ENCODE assay signal across 8 mouse cellular contexts in genomic region chr13:21233732-21234705, GRCm38 (mm10). TPM values are rescaled to one million over a fixed set of nuclear protein-coding genes. Genes with fewer than 3 reads are reported as not detected.
DNase-seq lines count a peak whose midpoint lies in the region; ATAC-seq and TF ChIP-seq lines count a peak whose summit lies in the region.

No protein-coding gene starts in this region.

- ATAC-seq in embryonic facial prominence, embryonic 12.5 days (ENCODE audit: insufficient number of reproducible peaks, insufficient read depth, low FRiP score, low TSS enrichment) = peak; percentile 81
- ATAC-seq in limb, embryonic 11.5 days (ENCODE audit: insufficient number of reproducible peaks, low FRiP score, low TSS enrichment, low read depth) = peak; percentile 90
- ATAC-seq in midbrain, embryonic 13.5 days = peak; percentile 92

- TF ChIP-seq CTCF in small intestine, adult 2 months (IDR thresholded peaks at IDR 0.05; ENCODE audit: extremely low read depth, insufficient read length, insufficient replicate concordance, low read depth, low read length) = peak; percentile 86; the same call in 1 of the 2 replicates

- peak overlapping the region; percentile 49 for H3K4me3 ChIP-seq in embryonic facial prominence, embryonic 12.5 days
- H3K4me3 ChIP-seq in limb, embryonic 11.5 days (ENCODE audit: low read depth, low read length) = peak overlapping the region; percentile 30
- peak overlapping the region; percentile 49 for H3K4me3 ChIP-seq in midbrain, embryonic 13.5 days (replicated peaks)
- H3K4me3 ChIP-seq in small intestine, adult 2 months (ENCODE audit: low read depth, low read length) = peak overlapping the region; percentile 66

- H3K4me2 ChIP-seq in embryonic facial prominence, embryonic 12.5 days (replicated peaks) = peak overlapping the region; percentile 65
- H3K4me2 ChIP-seq in limb, embryonic 11.5 days (ENCODE audit: low read depth, severe bottlenecking) = peak overlapping the region; percentile 52
- peak overlapping the region; percentile 60 for H3K4me2 ChIP-seq in midbrain, embryonic 13.5 days (replicated peaks)

- H3K9ac ChIP-seq in embryonic facial prominence, embryonic 12.5 days = peak overlapping the region; percentile 57
- peak overlapping the region; percentile 47; the same call in 1 of the 2 replicates for H3K9ac ChIP-seq in limb, embryonic 11.5 days (ENCODE audit: low read length)
- peak overlapping the region; percentile 33 for H3K9ac ChIP-seq in midbrain, embryonic 13.5 days (replicated peaks)

- peaks cover 11% of the 10 kb centered on the region for H3K4me1 ChIP-seq in embryonic facial prominence, embryonic 12.5 days
- no peaks in the 10 kb centered on the region for H3K4me1 ChIP-seq in limb, embryonic 11.5 days (ENCODE audit: control insufficient read depth, insufficient read depth, low read length)
- 0 out of 2 replicates have a peak, but pooled peaks cover 7% of the 10 kb centered on the region for H3K4me1 ChIP-seq in midbrain, embryonic 13.5 days (replicated peaks)
- H3K4me1 ChIP-seq in small intestine, adult 2 months (ENCODE audit: control insufficient read depth, insufficient read depth, insufficient read length, low read length) = peaks cover 10% of the 10 kb centered on the region; the same call in 1 of the 2 replicates

- H3K9me3 ChIP-seq in embryonic facial prominence, embryonic 12.5 days = no peaks in the 10 kb centered on the region
- H3K9me3 ChIP-seq in limb, embryonic 11.5 days (ENCODE audit: control insufficient read depth, low read length) = no peaks in the 10 kb centered on the region; the same call in 1 of the 2 replicates
- no peaks in the 10 kb centered on the region for H3K9me3 ChIP-seq in midbrain, embryonic 13.5 days

- TF ChIP-seq POLR2A in small intestine, adult 2 months (IDR thresholded peaks at IDR 0.05; ENCODE audit: low read depth, low read length) = no peak

- peak; percentile 87 for DNase-seq in 3134 (ENCODE audit: extremely low read depth, insufficient read length, low spot score)
- peak; percentile 76 for DNase-seq in adrenal gland, postnatal 25 days
- DNase-seq in heart, adult 18-20 months = peak; percentile 84 to 86
- DNase-seq in kidney, adult 18-20 months = peak; percentile 85
- peak; percentile 90 for DNase-seq in limb, embryonic 11.5 days (ENCODE audit: low spot score)

- H3K27me3 ChIP-seq in embryonic facial prominence, embryonic 12.5 days = no peaks in the 10 kb centered on the region
- H3K27me3 ChIP-seq in limb, embryonic 11.5 days (ENCODE audit: control insufficient read depth, insufficient read depth, low read length) = no peaks in the 10 kb centered on the region
- 0 out of 2 replicates have a peak, but pooled peaks cover 12% of the 10 kb centered on the region for H3K27me3 ChIP-seq in midbrain, embryonic 13.5 days
- no peaks in the 10 kb centered on the region for H3K27me3 ChIP-seq in small intestine, adult 2 months (ENCODE audit: control insufficient read depth, insufficient read depth, low read length)

- WGBS in embryonic facial prominence, embryonic 12.5 days = under 1% methylated on average over 43 of the region's 43 CpGs
- under 1% methylated on average over 43 of the region's 43 CpGs for WGBS in limb, embryonic 11.5 days
- 1% methylated on average over 43 of the region's 43 CpGs for WGBS in midbrain, embryonic 13.5 days
- 1% methylated on average over 43 of the region's 43 CpGs for WGBS in small intestine, adult 2 months

- no peaks in the 10 kb centered on the region for H3K36me3 ChIP-seq in embryonic facial prominence, embryonic 12.5 days
- no peaks in the 10 kb centered on the region for H3K36me3 ChIP-seq in limb, embryonic 11.5 days (ENCODE audit: control insufficient read depth, insufficient read depth, low read length)
- no peaks in the 10 kb centered on the region for H3K36me3 ChIP-seq in midbrain, embryonic 13.5 days
- no peaks in the 10 kb centered on the region for H3K36me3 ChIP-seq in small intestine, adult 2 months (ENCODE audit: control insufficient read depth, insufficient read depth, low read length)

- no peak overlapping the region for H3K27ac ChIP-seq in embryonic facial prominence, embryonic 12.5 days
- no peak overlapping the region for H3K27ac ChIP-seq in limb, embryonic 11.5 days (replicated peaks; ENCODE audit: low read depth, low read length)
- no peak overlapping the region for H3K27ac ChIP-seq in midbrain, embryonic 13.5 days
- no peak overlapping the region for H3K27ac ChIP-seq in small intestine, adult 2 months (ENCODE audit: insufficient read depth, low read depth, low read length)

RNA-seq across cellular contexts. Expression of gene Trim27, which starts 54.8 kb away (rescaled TPM):
- total RNA-seq in adrenal gland, postnatal 25 days (2021) = 49.2 and 59.6 TPM in 2 replicates
- polyA plus RNA-seq in embryonic facial prominence, embryonic 12.5 days (2016; fragmentation: Nextera tagmentation; extraction: Ambion mirVana) = 167 and 170 TPM in 2 replicates
- 10 to 100 TPM; 20.5 to 21.4 TPM for total RNA-seq in heart, adult 18-20 months (2021)
- 183 and 190 TPM in 2 replicates for polyA plus RNA-seq in limb, embryonic 11.5 days (2014; fragmentation: Nextera tagmentation; extraction: Ambion mirVana)
- polyA plus RNA-seq in midbrain, embryonic 13.5 days (2015; fragmentation: Nextera tagmentation; extraction: Ambion mirVana) = 87.2 and 95.5 TPM in 2 replicates
- 34.0 and 46.4 TPM in 2 replicates for polyA plus RNA-seq in small intestine, adult 2 months (2012; rRNA removed)

RNA-seq across cellular contexts. Expression of gene Gpx5, which starts 58.5 kb away (rescaled TPM):
- not detected in 2 replicates for total RNA-seq in adrenal gland, postnatal 25 days (2021)
- polyA plus RNA-seq in embryonic facial prominence, embryonic 12.5 days (2016; fragmentation: Nextera tagmentation; extraction: Ambion mirVana) = not detected in 2 replicates
- total RNA-seq in heart, adult 18-20 months (2021) = not detected
- not detected in 2 replicates for polyA plus RNA-seq in limb, embryonic 11.5 days (2014; fragmentation: Nextera tagmentation; extraction: Ambion mirVana)
- not detected in 2 replicates for polyA plus RNA-seq in midbrain, embryonic 13.5 days (2015; fragmentation: Nextera tagmentation; extraction: Ambion mirVana)
- not detected in 2 replicates for polyA plus RNA-seq in small intestine, adult 2 months (2012; rRNA removed)
